Mouse (Mus musculus): Measurements from ENCODE around the gene Kcnk1.

The Kcnk1 gene

GRCm38 (mm10) chr8:125995101-125995986 is at the start of gene Kcnk1:
Kcnk1 (plus strand) TSS chr8:125995170.
- in situ Hi-C loops (cut with MboI; ENCODE audit: unreplicated experiment in 2 of 2), result no loop called here

GRCm38 (mm10) chr8:125948696-125949308 is 46.2 kb upstream of the Kcnk1 start:
- in situ Hi-C loops (cut with MboI; ENCODE audit: unreplicated experiment in 2 of 2), result loop anchor here (10.0 to 25.0 kb wide), 3 partner anchors 536 to 1226 kb away; no protein-coding TSS in a partner anchor

GRCm38 (mm10) chr8:125950007-125950940 is 44.7 kb upstream of the Kcnk1 start:
- in situ Hi-C loops (cut with MboI; ENCODE audit: unreplicated experiment in 2 of 2), result loop anchor here (25.0 kb wide), 2 partner anchors 537 to 1037 kb away; partner anchors contain the start of gene Tarbp1 (in 1 of the 2)

DNA sequence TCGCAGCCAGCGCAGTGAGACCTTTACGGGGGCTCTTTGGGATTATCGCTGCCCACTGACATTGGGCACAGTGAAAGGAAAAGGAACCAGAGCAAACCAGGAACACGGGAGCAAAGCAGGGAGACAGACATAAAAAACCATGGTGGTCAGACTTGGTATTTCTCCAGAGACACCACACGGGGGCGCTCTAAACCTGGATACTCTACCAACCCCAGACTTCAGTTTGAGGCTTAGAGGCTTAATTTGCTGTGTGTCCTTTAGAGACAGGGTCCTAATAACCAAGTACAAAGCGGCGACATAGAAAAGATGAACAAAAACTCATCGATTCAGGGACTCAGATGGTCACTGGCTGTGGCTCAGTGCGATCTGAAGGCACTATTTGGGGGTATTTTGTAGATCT is 39.3 kb upstream of the Kcnk1 start:
- in situ Hi-C loops (cut with MboI; ENCODE audit: unreplicated experiment in 2 of 2), result loop anchor here (25.0 kb wide), 2 partner anchors 532 to 1032 kb away; partner anchors contain the start of gene Tarbp1 (in 1 of the 2)

DNA sequence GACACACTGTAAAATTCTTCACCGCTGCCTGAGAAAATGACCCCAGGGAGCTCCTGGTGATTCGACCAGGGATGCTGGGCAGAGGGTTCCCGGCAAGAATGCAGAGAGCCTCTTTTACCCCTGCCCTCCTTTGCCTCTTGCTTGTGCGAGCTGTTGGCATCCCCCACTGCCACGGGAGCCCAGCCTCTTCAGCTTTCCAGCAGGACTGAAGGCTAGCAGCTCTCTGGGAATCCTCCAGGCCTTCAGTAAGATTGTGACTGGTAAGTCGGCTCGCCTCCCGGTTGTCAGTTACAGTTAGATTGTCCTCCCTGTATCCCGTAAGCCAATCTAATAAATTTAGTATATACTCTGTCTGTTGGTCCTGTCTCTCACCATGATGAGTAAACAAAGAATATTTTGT is 38.2 kb upstream of the Kcnk1 start:
- in situ Hi-C loops (cut with MboI; ENCODE audit: unreplicated experiment in 2 of 2), result loop anchor here (25.0 kb wide), 2 partner anchors 531 to 1031 kb away; partner anchors contain the start of gene Tarbp1 (in 1 of the 2)

GRCm38 (mm10) chr8:125957226-125957993 is 37.6 kb upstream of the Kcnk1 start:
- in situ Hi-C loops (cut with MboI; ENCODE audit: unreplicated experiment in 2 of 2), result loop anchor here (25.0 kb wide), 2 partner anchors 530 to 1030 kb away; partner anchors contain the start of gene Tarbp1 (in 1 of the 2)

DNA sequence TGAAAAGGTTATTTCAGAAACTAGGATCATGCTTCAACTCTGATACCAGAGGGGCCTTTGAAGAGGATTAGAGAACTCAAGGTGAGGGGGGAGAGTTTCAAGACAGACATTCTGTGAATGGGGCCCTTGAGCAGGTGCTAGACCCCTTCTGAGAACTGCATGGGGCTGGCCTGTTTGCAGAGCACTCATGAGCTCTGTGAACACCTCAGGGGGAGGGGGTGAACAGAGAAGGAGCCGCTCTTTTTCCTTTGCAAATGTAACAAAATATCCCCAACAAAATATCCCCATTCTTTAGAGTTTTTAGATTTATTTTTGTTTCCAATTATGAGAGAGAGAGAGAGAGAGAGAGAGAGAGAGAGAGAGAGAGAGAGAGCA is 37.0 kb upstream of the Kcnk1 start:
- in situ Hi-C loops (cut with MboI; ENCODE audit: unreplicated experiment in 2 of 2), result loop anchor here (25.0 kb wide), 2 partner anchors 529 to 1029 kb away; partner anchors contain the start of gene Tarbp1 (in 1 of the 2)

DNA sequence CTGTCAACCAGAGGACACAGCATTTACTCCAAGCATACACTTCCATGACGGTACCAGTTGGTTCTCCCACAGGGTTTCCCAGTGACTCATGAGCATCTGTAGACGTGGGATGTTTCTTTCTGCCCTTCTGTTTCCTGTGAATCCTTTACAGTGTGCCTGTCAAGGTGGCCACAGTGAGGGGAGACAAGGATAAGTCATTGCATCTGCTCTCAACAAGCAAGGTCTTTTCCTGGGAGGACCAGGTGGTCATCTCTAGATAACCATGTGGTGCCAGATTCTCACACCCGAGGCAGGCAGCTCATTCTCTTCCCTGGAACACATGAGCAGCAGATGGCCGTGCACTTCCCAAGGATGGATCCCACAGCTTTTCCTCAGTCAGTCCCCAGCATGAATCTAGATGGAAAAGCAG is 35.6 kb upstream of the Kcnk1 start:
- in situ Hi-C loops (cut with MboI; ENCODE audit: unreplicated experiment in 2 of 2), result loop anchor here (25.0 kb wide), 2 partner anchors 528 to 1028 kb away; partner anchors contain the start of gene Tarbp1 (in 1 of the 2)

- in situ Hi-C loops (cut with MboI; ENCODE audit: unreplicated experiment in 2 of 2), result loop anchor here (25.0 kb wide), 2 partner anchors 527 to 1027 kb away; partner anchors contain the start of gene Tarbp1 (in 1 of the 2)
Observed at GRCm38 (mm10) chr8:125960037-125960436, 34.9 kb upstream of the Kcnk1 start.

- in situ Hi-C loops (cut with MboI; ENCODE audit: unreplicated experiment in 2 of 2), result loop anchor here (25.0 kb wide), 2 partner anchors 526 to 1026 kb away; partner anchors contain the start of gene Tarbp1 (in 1 of the 2)
Observed at GRCm38 (mm10) chr8:125961790-125962189, 33.2 kb upstream of the Kcnk1 start.

DNA sequence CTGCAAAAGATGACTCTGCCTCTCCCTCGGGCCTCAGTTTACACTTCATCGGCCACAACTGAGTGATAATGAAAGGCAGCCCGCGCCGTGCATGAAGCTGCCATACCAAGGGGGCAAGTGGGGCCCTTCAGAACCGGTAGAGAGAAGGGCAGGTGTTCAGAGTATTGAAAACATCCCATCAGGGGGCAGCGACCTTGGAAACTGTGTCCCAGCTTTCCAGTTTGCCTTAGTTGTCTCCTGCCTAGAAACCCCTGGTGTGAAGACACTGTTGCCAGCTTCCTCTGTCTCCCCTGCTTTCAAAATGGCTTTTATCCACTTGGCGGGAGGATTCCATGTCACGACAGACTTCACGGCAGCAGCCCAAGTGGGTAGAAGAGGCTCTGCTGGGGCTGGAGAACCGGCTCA is 31.2 kb upstream of the Kcnk1 start:
- in situ Hi-C loops (cut with MboI; ENCODE audit: unreplicated experiment in 2 of 2), result loop anchor here (25.0 kb wide), 2 partner anchors 523 to 1023 kb away; partner anchors contain the start of gene Tarbp1 (in 1 of the 2)

DNA sequence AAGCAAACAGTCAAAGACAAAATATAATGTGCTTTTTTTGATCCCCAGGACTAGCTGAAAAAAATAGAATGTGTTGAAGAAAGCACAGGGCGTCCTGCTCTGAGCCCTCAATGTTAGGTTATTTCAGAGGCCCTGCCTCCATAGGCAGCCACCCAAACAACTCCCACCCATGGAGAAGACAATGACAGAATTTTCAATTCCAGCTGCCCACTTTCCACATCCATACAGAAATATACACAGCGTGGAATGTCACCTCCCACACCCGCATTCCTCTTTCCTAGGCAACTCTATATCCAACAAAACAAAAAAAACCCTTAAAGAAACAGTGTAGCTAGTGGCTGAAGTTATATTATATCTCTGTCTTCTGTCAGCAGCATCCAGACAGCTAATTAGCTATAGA is 23.6 kb upstream of the Kcnk1 start:
- in situ Hi-C loops (cut with MboI; ENCODE audit: unreplicated experiment in 2 of 2), result loop anchor here (25.0 kb wide), 2 partner anchors 516 to 1016 kb away; partner anchors contain the start of gene Tarbp1 (in 1 of the 2)

DNA sequence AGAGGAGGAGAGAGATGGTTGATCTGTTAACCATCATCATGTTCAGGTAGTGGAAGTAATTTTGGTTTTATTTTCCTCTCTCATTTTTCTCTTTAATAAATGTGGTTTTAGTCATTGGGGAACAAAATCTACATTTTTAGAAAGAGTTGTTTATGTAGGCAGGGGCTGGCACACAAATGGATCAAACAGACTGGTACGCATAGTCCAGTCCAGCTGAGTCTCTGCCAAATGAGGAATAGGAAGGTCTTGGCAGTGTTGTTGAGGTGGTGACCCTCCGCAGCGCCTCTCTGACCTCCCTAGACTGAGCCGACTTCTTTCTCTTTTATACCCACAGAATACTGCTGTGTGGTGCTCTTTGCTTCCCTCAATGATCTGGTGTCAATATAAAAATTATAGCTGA is 19.0 kb upstream of the Kcnk1 start:
- in situ Hi-C loops (cut with MboI; ENCODE audit: unreplicated experiment in 2 of 2), result no loop called here

DNA sequence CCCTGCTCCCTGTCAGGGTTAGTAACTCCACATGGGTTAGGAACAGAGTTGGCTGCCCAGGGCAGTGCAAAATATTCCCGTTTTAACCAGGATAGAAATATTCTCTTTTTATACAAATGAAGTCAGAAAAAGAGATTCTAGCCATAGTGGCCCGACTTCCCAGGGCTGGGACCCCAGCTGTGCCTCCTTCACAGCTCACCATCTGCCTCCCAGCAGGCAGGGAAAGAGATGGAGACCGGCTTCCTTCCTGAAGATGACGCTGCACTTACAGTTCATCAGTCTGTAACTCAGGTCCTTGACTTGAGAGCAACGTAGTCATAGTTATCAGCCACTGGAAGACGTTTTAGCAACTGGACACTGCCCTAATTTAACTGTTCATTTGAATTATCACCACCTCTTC is 14.1 kb upstream of the Kcnk1 start:
- in situ Hi-C loops (cut with MboI; ENCODE audit: unreplicated experiment in 2 of 2), result no loop called here

GRCm38 (mm10) chr8:125983515-125983914 is 11.5 kb upstream of the Kcnk1 start:
- in situ Hi-C loops (cut with MboI; ENCODE audit: unreplicated experiment in 2 of 2), result no loop called here

GRCm38 (mm10) chr8:125984140-125984539 is 10.8 kb upstream of the Kcnk1 start:
- in situ Hi-C loops (cut with MboI; ENCODE audit: unreplicated experiment in 2 of 2), result no loop called here

DNA sequence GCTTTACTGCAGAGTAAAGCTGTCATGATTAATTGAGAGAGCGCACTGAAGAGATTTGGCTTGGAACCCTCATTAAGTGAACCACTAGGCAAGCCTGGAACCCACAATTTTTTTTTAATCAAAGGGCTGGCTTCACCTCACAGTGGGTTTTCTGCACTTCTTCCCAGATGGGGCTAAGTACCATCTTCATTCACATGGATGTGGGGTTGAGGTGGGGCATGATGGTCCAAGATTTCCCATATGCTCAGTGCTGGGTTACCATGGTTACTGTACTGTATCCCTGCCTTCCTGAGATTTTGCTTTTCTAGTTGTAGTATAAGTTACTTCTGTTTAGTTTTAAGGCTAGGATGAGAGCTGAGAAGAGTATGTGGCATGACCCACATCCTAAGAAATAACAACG is 9.6 kb upstream of the Kcnk1 start:
- in situ Hi-C loops (cut with MboI; ENCODE audit: unreplicated experiment in 2 of 2), result no loop called here

DNA sequence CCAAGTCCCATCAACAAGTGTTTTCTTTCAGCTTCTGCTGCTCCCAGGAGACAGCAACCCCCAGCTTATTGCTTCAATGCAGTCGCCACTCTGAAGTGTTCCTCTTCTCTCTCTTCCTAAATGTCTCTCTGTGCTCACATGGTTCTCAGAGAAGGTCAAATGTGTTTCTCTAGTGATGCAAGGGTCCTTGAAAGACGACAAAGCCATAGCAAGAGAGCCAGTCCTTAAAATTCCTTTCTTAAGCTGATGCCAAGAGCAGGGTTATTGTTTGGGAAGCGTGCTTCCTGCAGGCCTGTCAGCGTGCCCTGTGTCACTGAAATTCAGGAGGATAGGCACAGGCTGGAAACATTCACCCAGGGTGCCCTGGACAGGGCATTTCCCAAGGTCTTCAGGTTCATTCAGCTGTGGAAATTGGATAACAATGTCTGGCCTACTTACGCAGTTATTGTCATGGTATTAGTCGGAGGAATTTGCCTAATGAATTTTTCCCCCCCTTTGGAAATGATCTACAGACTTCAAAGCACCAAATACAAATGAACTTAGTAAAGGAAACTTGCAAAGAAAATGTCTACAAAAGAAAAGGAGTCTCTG is 7.9 kb upstream of the Kcnk1 start:
- in situ Hi-C loops (cut with MboI; ENCODE audit: unreplicated experiment in 2 of 2), result no loop called here

- in situ Hi-C loops (cut with MboI; ENCODE audit: unreplicated experiment in 2 of 2), result no loop called here
Observed at GRCm38 (mm10) chr8:125987996-125988395, 7.0 kb upstream of the Kcnk1 start.

All from v-Abl transformed pro-B cells (cell line).